Mouse (Mus musculus) spleen, postnatal 36 days (tissue): ENCODE measurements around the gene Ptpa.
A peak's percentile ranks its signal among the peaks of the same experiment; 100 is the strongest.

ENCODE experiments used
- DNase-seq, 2 experiments: peaks; one replicate each; pipeline ENCODE4 v3.0.0; 2022; ENCODE audit warnings: low spot score in 2 of 2, mixed read lengths in 1 of 2

The Ptpa gene

GRCm38 (mm10) chr2:30436809-30437208, 21.0 kb downstream of the Ptpa start:
- no peak for DNase-seq

DNA sequence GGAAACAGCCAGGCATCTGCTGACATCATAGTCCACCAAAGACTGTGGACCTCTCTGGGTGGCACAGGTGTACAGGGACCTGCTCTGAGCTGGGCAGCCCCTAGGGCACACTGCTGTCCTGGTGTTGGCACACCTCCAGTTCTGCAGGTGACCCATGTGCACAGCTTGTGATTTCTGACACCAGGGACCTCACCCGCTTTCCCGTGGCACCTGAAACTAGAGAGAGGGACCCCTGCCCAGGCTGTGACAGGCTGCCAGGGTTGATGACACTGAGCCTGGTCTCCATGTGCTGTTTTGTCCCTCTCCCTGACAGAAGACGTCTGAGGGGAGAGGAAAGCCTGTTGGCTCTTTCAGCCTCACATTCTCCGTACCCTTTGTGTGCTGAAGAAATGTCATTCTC, 22.0 kb downstream of the Ptpa start:
- DNase-seq: no peak

DNA sequence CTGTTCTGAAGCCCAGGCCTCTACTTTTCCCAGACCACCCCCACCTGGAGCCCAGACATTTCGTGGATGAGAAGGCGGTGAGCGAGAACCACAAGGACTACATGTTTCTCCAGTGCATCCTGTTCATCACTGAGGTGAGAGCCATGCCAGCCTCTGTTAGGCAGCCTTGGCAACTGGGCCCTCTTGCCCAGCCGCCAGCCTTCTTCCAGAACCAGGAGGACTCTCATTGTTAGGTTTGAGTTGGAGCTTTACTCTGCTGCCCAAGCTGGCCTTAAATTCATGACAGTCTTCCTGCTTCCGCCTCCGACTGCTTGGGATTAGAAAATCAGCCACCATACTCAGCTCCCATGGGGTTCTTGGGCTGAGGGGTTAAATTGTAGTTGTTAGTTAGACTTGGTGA, 23.8 kb downstream of the Ptpa start:
- DNase-seq: no peak

DNA sequence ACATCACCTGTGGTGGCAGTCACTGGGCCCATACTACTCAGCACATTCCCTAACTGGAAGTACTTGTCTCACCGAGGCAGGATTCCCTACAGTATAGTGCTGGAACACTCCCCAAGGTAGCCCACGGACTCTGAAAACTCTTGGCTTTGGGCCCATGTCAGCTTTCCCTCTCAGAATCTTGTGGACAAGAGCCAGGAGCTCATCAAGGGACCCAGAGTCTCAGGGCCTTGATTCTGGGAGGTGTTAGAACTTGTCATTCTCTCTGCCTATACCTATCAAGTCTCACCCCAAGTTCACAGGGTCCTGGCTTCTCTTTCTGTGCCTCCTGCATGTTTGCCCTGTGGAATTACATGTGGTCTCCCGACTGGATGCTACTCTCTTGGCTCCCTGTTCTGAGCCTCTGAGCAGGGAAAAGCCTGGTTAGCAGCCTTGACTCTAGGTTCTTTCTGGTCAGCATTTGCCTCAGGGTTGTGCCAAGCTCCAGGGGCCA, 24.4 kb downstream of the Ptpa start:
- no peak for DNase-seq

- peak; percentile 82 for DNase-seq
These were observed 25.1 kb downstream of the Ptpa start for GRCm38 (mm10) chr2:30440701-30441517.

- DNase-seq: peak; percentile 88 to 90
These were observed 26.0 kb downstream of the Ptpa start for GRCm38 (mm10) chr2:30441518-30442497.

DNA sequence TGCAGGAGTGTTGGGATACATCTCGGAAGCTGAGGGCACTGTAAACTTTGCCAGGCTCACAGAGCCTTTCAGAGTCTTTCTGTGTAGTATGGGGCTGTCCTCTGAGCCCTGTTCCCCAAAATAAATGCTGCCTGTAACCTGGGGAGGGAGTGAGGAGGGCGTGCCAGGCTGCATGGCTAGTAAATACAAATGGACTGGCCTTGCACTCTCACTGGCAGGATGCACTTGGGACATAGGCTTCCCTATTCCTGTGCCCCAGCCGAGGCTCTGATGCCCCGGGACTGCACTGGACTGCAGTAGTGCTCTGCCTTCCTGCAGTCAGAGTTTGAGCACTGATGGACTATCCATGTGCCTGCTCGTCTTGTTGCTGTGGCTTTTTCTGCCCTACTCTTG, 26.7 kb downstream of the Ptpa start:
- DNase-seq: no peak

GRCm38 (mm10) chr2:30443281-30443680, 27.4 kb downstream of the Ptpa start:
- DNase-seq: no peak

DNA sequence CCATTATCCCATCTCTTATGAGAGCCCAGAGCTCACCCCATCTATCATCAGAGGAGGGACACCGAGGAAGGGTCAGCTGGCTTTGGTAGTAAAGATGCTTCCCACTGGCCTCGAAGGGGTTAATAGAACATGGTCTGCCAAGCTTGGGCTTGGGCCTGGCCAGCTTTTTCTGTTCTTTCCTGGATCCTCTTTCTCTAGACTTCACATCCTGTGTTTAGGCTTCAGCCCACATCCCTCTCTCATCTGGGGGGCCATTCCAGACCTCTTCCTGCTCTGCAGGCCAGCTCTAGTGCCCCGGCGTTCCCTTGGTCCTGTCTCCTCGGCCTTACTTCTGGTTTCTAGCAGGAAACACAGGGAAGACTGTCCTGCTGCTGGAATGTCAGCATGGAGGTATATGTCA, 28.2 kb downstream of the Ptpa start:
- no peak for DNase-seq

GRCm38 (mm10) chr2:30444450-30444849, 28.6 kb downstream of the Ptpa start:
- no peak for DNase-seq

DNA sequence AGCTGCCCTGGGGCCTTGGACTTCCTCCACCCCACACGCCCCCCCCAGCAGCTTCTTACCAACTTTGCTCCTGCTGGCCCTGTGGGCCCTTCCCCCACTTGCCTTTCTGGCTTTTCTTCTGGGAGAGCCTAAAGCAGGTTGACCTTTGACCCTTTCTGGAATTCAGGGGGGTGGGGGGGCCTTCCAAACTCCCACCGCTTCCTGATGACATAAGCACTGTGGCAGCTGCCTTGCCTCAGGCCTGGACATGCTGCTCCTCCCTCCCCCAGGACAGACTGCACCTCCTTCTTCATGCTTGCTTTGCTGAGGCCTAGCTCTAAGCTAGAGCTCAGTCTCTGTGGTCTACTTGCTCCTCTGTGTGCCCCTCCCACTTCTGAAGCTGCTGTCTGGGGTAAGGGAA, 29.5 kb downstream of the Ptpa start:
- DNase-seq: no peak

DNA sequence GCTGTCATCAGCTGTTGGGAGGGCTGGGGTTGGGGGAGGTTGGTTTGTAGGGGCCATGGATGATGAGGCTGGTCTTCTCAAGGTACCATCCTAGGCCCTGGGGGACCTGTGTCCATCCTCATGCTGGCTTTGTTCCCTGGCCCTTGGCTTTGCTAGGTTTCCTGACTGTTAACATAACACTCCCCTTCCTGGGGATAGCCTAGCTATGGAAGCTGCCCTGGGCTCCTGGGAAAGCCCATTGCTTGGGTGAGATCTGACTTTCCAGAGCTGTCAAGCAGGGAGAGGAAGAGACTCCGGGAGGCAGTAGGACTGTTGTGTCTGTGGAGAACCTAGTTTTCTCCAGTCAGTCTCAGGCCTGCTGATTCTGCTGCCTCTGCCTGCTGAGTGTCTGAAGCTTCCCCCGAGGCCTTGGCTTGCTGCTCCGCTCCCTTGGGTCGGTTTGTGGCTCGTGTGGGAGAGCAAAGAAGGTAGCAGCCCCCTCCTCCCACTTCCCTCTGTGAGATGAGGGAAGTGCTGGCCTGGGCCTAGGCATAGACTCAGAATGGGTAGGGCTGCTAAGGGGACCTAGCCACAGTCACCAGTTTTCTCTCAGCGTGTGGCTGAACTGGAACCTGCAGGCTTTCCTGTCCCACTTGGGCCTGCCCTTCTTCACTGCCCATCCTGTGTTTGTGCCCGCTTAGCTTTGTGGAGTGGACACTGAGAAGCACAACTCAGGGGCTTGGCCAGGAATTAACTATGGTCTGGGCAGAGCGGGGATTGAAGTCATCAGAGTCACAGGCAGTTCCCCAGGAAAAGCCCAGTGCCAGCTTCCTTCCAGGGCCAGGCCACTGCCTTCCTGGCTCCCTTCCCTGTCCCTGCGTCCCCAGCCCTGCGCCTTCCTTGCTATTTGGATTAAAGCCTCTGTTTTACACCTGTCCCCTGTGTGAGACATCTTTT, 31.3 kb downstream of the Ptpa start:
- DNase-seq: no peak

GRCm38 (mm10) chr2:30448371-30448770, 32.5 kb downstream of the Ptpa start:
- DNase-seq: no peak

DNA sequence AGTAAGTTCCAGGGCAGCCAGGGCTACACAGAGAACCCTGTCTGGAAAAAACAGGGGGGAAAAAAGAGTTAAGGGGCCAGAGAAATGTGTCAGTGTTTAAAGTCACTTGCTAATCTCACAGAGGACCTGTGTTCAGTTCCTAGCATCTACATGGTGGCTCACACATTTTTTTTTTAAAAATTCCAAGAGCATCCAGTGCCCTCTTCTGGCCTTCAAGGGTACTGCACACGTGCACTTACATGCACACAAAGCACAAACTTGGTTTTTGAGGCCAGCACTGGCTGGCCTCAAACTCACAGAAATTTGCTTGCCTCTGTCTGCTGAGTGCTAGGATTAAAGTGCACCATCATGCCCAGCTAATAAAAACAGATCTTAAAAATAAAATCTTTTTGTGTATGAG, 34.7 kb downstream of the Ptpa start:
- no peak for DNase-seq

DNA sequence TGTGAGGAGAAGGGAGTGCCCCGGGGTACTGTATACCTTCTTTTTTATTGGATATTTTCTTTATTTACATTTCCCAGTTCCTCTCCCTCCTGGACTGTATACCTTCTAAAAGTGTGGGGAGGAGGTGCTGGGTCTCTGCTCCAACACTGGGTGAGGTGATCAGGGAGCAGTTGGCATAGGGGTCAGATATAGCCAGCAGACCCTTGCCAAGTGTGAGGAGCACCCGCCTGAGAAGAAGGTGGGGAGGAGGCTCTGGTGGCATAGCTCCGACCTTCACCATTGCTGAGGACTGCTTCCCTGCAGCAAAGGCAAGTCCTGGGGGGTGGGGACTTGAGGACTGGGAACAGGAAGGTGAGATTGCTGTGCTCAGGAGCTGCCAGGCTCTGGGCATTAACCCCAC, 35.7 kb downstream of the Ptpa start:
- no peak for DNase-seq

GRCm38 (mm10) chr2:30453570-30453969, 37.7 kb downstream of the Ptpa start:
- DNase-seq: no peak

DNA sequence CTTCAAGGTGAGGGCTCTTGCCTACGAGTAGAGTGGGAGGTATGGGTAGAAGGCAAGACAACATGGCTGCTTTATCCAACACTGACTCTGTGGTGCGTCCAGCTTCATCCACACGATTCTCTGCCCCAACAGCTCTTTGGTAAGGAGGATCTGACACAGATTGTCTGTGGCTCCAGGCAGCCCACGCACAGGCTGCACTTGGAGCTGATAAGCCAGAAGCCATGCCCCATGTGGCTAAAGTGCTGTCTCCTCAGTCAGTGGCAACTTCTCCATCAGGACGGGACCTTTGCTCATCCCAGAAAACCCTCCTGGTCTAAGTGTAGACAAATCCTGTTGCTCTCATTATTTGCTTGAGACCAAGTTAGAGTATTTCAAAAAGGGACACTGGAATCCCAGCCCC, 38.7 kb downstream of the Ptpa start:
- no peak for DNase-seq

- no peak for DNase-seq
These were observed 40.5 kb downstream of the Ptpa start for GRCm38 (mm10) chr2:30456104-30456980.

GRCm38 (mm10) chr2:30458349-30458748, 42.5 kb downstream of the Ptpa start:
- DNase-seq: no peak

DNA sequence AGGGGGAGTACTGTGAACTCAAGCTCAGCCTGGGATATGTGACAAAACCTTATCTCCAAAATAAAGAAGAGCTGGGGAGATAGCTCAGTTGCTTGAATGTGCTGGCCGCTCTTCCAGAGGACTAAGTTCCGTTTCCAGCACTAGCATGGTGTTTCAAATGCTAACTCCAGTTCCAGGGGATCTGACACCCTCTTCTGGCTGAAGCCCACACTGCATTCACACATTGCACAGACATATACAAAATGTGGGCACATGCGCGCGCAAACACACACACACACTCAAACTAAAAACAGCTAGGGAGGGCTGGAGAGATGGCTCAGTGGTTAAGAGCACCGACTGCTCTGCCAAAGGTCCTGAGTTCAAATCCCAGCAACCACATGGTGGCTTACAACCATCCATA, 43.4 kb downstream of the Ptpa start:
- no peak for DNase-seq
